Mouse (Mus musculus) neural tube, embryonic 12.5 days (tissue): Measurements from ENCODE around the gene Ppwd1. TPM values are rescaled to one million over a fixed set of nuclear protein-coding genes. Genes with fewer than 3 reads are reported as not detected.
"Not testable (repeated sequence)": the region's sequence is repeated elsewhere in the genome, so short reads cannot be mapped to it uniquely, and the experiment has no call there.

Source experiments
- ATAC-seq: fragments of 200-750 bp; cut with Nextera tagmentation; 2 replicates; pipeline ENCODE4 v1.8.0; 2017; ENCODE audit warnings: low read depth, mild to moderate bottlenecking, moderate TSS enrichment, moderate library complexity; ENCODE audit not compliant: low FRiP score
- H3K27ac ChIP-seq: fragments of 300-500 bp; sonication (generic); 2 replicates; pipeline ENCODE4 v1.5.1; 2016
- H3K27me3 ChIP-seq: fragments of 300-500 bp; sonication (generic); replicated peaks from 2 replicates; pipeline ENCODE4 v1.6.1; 2016; ENCODE audit warnings: mild to moderate bottlenecking
- H3K36me3 ChIP-seq: fragments of 300-500 bp; sonication (generic); 2 replicates; pipeline ENCODE4 v1.6.1; 2016; ENCODE audit warnings: mild to moderate bottlenecking
- H3K4me1 ChIP-seq: fragments of 300-500 bp; sonication (generic); 2 replicates; pipeline ENCODE4 v1.6.1; 2016
- H3K4me2 ChIP-seq: fragments of 300-500 bp; sonication (generic); replicated peaks from 2 replicates; pipeline ENCODE4 v1.6.1; 2016; ENCODE audit warnings: mild to moderate bottlenecking
- H3K4me3 ChIP-seq: fragments of 300-500 bp; sonication (generic); 2 replicates; pipeline ENCODE4 v1.5.1; 2016
- H3K9ac ChIP-seq: fragments of 300-500 bp; sonication (generic); 2 replicates; pipeline ENCODE4 v1.6.1; 2016; ENCODE audit warnings: mild to moderate bottlenecking
- H3K9me3 ChIP-seq: fragments of 300-500 bp; sonication (generic); 2 replicates; pipeline ENCODE4 v1.6.1; 2016; ENCODE audit warnings: mild to moderate bottlenecking
- WGBS: fragments of 180-500 bp; shearing (Covaris S2); methylation state at CpG from one replicate; pipeline ENCODE4 v1.1.7; 2016; 5-methylcytosine and 5-hydroxymethylcytosine counted together
- polyA plus RNA-seq: library from polyadenylated mRNA; unstranded; fragments of >200 nt; fragmentation: Nextera tagmentation; extraction: Ambion mirVana; gene quantifications from 2 replicates; pipeline ENCODE4 v1.2.1, GENCODE M21; 2016

The Ppwd1 gene
- 11.7 and 12.3 TPM in 2 replicates for polyA plus RNA-seq

GRCm38 (mm10) chr13:104228384-104229066, at the start of gene Ppwd1, which contains the start of gene Cenpk:
Gene Ppwd1 (minus strand): TSS chr13:104228843.
Gene Cenpk (plus strand): TSS chr13:104228611.
- peak; percentile 100 for ATAC-seq
- no peaks in the 10 kb centered on the region for H3K36me3 ChIP-seq
- peak within 1 kb of the TSS; percentile 77; the same call in 1 of the 2 replicates for H3K27ac ChIP-seq
- peak within 1 kb of the TSS; percentile 78 for H3K9ac ChIP-seq
- H3K27me3 ChIP-seq = no peaks in the 10 kb centered on the region
- peaks cover 5% of the 10 kb centered on the region for H3K4me1 ChIP-seq
- under 1% methylated on average over 55 of the region's 55 CpGs for WGBS
- H3K9me3 ChIP-seq = no peaks in the 10 kb centered on the region
- H3K4me3 ChIP-seq = peak within 1 kb of the TSS; percentile 72
- H3K4me2 ChIP-seq = peak within 1 kb of the TSS; percentile 72

GRCm38 (mm10) chr13:104258997-104259396, 30.4 kb upstream of the Ppwd1 start:
- no peak overlapping the region for H3K27ac ChIP-seq
- no peak overlapping the region for H3K9ac ChIP-seq
- H3K36me3 ChIP-seq = no peaks in the 10 kb centered on the region
- H3K27me3 ChIP-seq = no peaks in the 10 kb centered on the region
- WGBS = 93% methylated on average over 3 of the region's 3 CpGs
- H3K4me3 ChIP-seq = no peak overlapping the region
- no peaks in the 10 kb centered on the region for H3K9me3 ChIP-seq
- no peaks in the 10 kb centered on the region for H3K4me1 ChIP-seq
- ATAC-seq = no peak
- no peak overlapping the region for H3K4me2 ChIP-seq

- no peaks in the 10 kb centered on the region for H3K27me3 ChIP-seq
- peaks cover 5% of the 10 kb centered on the region for H3K4me1 ChIP-seq
- peak overlapping the region; percentile 72 for H3K4me2 ChIP-seq
- H3K27ac ChIP-seq = no peak overlapping the region
- H3K9ac ChIP-seq = peak overlapping the region; percentile 78
- peak; percentile 48; the same call in 1 of the 2 replicates for ATAC-seq
- H3K9me3 ChIP-seq = no peaks in the 10 kb centered on the region
- peak overlapping the region; percentile 72 for H3K4me3 ChIP-seq
- 6% methylated on average over 15 of the region's 15 CpGs for WGBS
- no peaks in the 10 kb centered on the region for H3K36me3 ChIP-seq
These were observed 538 bp upstream of the Ppwd1 start for GRCm38 (mm10) chr13:104229181-104229580.

GRCm38 (mm10) chr13:104227478-104227877, 1.2 kb downstream of the Ppwd1 start:
- no peak overlapping the region for H3K27ac ChIP-seq
- no peaks in the 10 kb centered on the region for H3K27me3 ChIP-seq
- ATAC-seq = no peak
- H3K4me1 ChIP-seq = peaks cover 5% of the 10 kb centered on the region
- H3K36me3 ChIP-seq = no peaks in the 10 kb centered on the region
- peak overlapping the region; percentile 72 for H3K4me2 ChIP-seq
- peak overlapping the region; percentile 72; the same call in 1 of the 2 replicates for H3K4me3 ChIP-seq
- H3K9me3 ChIP-seq = no peaks in the 10 kb centered on the region
- H3K9ac ChIP-seq = peak overlapping the region; percentile 9; the same call in 1 of the 2 replicates
- WGBS = 79% methylated on average over 3 of the region's 3 CpGs

GRCm38 (mm10) chr13:104204313-104204712, 24.3 kb downstream of the Ppwd1 start:
- no peaks in the 10 kb centered on the region for H3K4me1 ChIP-seq
- H3K27me3 ChIP-seq = no peaks in the 10 kb centered on the region
- no peak overlapping the region for H3K27ac ChIP-seq
- H3K36me3 ChIP-seq = peaks cover 14% of the 10 kb centered on the region; the same call in 1 of the 2 replicates
- H3K4me3 ChIP-seq = no peak overlapping the region
- H3K4me2 ChIP-seq = no peak overlapping the region
- no peaks in the 10 kb centered on the region for H3K9me3 ChIP-seq
- no peak for ATAC-seq
- no peak overlapping the region for H3K9ac ChIP-seq
- WGBS = 71% methylated on average over 1 of the region's 1 CpGs

GRCm38 (mm10) chr13:104195891-104196290, 32.8 kb downstream of the Ppwd1 start:
- H3K9me3 ChIP-seq, H3K4me2 ChIP-seq, ATAC-seq, H3K4me1 ChIP-seq, H3K27ac ChIP-seq, H3K27me3 ChIP-seq, H3K9ac ChIP-seq, H3K4me3 ChIP-seq: not testable (repeated sequence)
- peaks cover 29% of the 10 kb centered on the region for H3K36me3 ChIP-seq

GRCm38 (mm10) chr13:104187357-104187756, 41.3 kb downstream of the Ppwd1 start:
- Histone ChIP-seq H3K4me3 (no peak overlapping the region), H3K4me2 (no peak overlapping the region), H3K36me3 (peaks cover 29% of the 10 kb centered on the region), H3K4me1 (no peaks in the 10 kb centered on the region), H3K9ac (no peak overlapping the region), H3K9me3 (no peaks in the 10 kb centered on the region), H3K27me3 (no peaks in the 10 kb centered on the region), H3K27ac (no peak overlapping the region)
- WGBS = 93% methylated on average over 4 of the region's 4 CpGs
- ATAC-seq = no peak

GRCm38 (mm10) chr13:104179176-104179888, 49.3 kb downstream of the Ppwd1 start:
- H3K9ac ChIP-seq = peak overlapping the region; percentile 79
- WGBS = 27% methylated on average over 13 of the region's 13 CpGs
- H3K27me3 ChIP-seq = no peaks in the 10 kb centered on the region
- H3K9me3 ChIP-seq = no peaks in the 10 kb centered on the region
- H3K27ac ChIP-seq = no peak overlapping the region
- no peak for ATAC-seq
- peaks cover 11% of the 10 kb centered on the region; the same call in 1 of the 2 replicates for H3K4me1 ChIP-seq
- peaks cover 9% of the 10 kb centered on the region; the same call in 1 of the 2 replicates for H3K36me3 ChIP-seq
- peak overlapping the region; percentile 72 for H3K4me2 ChIP-seq
- peak overlapping the region; percentile 84 for H3K4me3 ChIP-seq

- Histone ChIP-seq H3K4me2 (peak within 1 kb of the TSS; percentile 79), H3K27ac (peak within 1 kb of the TSS; percentile 62; the same call in 1 of the 2 replicates), H3K27me3 (no peaks in the 10 kb centered on the region), H3K9ac (peak within 1 kb of the TSS; percentile 79), H3K36me3 (peaks cover 6% of the 10 kb centered on the region; the same call in 1 of the 2 replicates), H3K4me3 (peak within 1 kb of the TSS; percentile 84), H3K9me3 (no peaks in the 10 kb centered on the region), H3K4me1 (peaks cover 11% of the 10 kb centered on the region; the same call in 1 of the 2 replicates)
- ATAC-seq = peak; percentile 99
- WGBS = under 1% methylated on average over 38 of the region's 38 CpGs
These were observed 50.0 kb downstream of the Ppwd1 start, which contains the start of gene Trim23 for GRCm38 (mm10) chr13:104178650-104179121. Gene Trim23 (plus strand): TSS chr13:104178797.

- Histone ChIP-seq H3K27ac (peak within 1 kb of the TSS; percentile 62; the same call in 1 of the 2 replicates), H3K9ac (peak within 1 kb of the TSS; percentile 79), H3K27me3 (no peaks in the 10 kb centered on the region), H3K4me1 (peaks cover 11% of the 10 kb centered on the region; the same call in 1 of the 2 replicates), H3K4me2 (peak within 1 kb of the TSS; percentile 79), H3K9me3 (no peaks in the 10 kb centered on the region), H3K36me3 (peaks cover 4% of the 10 kb centered on the region; the same call in 1 of the 2 replicates), H3K4me3 (peak within 1 kb of the TSS; percentile 84)
- peak; percentile 91 for ATAC-seq
- under 1% methylated on average over 32 of the region's 32 CpGs for WGBS
These were observed 50.6 kb downstream of the Ppwd1 start, which contains the start of gene Trappc13 for GRCm38 (mm10) chr13:104177796-104178649. Gene Trappc13 (minus strand): TSS chr13:104178469.

GRCm38 (mm10) chr13:104176874-104177273, 51.8 kb downstream of the Ppwd1 start:
- Histone ChIP-seq H3K9ac (0 out of 2 replicates have a peak overlapping the region, but pooled peaks have one; percentile 26), H3K27me3 (no peaks in the 10 kb centered on the region), H3K4me1 (peaks cover 11% of the 10 kb centered on the region; the same call in 1 of the 2 replicates), H3K4me2 (peak overlapping the region; percentile 79), H3K36me3 (peaks cover 4% of the 10 kb centered on the region; the same call in 1 of the 2 replicates), H3K9me3 (no peaks in the 10 kb centered on the region), H3K27ac (no peak overlapping the region), H3K4me3 (peak overlapping the region; percentile 25; the same call in 1 of the 2 replicates)
- no peak for ATAC-seq
- WGBS = 80% methylated on average over 3 of the region's 3 CpGs
